Mouse (Mus musculus) heart, postnatal 36 days (tissue): ENCODE measurements at regions not wholly inside any gene's neighbourhood (a gene's known extent, or its start where the extent isn't known, plus 50 kb on each side); places are given as distances from the start of the nearest gene placed in this dataset.
A peak's percentile ranks its signal among the peaks of the same experiment; 100 is the strongest.
"Not testable (repeated sequence)": the region's sequence is repeated elsewhere in the genome, so short reads cannot be mapped to it uniquely, and the experiment has no call there.

Experiments
- DNase-seq, 2 experiments: peaks; one replicate each; pipeline ENCODE4 v3.0.0; 2021 to 2022
- intact Hi-C: fragments of 180-260 bp; cut with DNase I; formaldehyde crosslinking; loops from one replicate; pipeline ENCODE4 v1.15.1; 2025

DNA sequence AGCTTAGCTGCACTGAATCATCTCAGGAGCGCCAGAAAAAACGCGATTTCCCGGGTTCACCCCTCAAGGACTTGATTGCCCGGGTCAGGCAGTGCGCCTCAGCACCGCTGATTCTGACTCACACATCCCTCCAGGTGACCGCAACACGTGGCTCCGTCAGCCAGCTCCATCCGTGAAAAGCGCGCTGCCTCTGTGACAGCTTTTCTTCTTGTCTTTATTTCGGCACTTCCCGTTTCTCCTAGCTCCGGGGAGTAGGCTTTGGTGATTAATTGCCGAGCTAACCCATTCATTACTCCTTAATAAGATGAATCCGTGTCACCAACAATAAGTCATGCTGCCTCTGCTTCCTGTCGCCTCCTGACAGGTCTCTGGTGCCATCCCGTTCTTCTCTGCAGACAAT is 108.6 kb downstream of the Katnal1 start:
- DNase-seq = no peak
- intact Hi-C loops = no loop called here

DNA sequence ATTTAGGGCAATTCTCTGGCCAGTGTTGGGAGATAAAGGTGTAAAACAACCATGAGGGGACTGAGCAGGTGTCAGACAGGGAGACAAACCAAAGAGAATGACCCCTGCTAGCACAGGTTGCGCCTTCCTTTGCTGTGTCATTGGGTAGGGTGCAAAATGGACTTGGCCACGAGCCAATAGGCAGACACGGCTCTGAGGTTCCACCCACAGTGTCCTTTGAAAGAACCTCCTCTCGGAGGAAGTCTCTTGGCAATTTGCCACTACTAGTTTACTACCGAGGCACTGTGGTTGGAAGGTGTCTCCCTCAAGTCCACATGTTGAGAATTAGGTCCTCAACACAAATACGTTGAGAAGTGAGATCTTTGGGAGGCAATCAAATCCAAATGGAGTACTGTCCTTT is 109.7 kb downstream of the Katnal1 start:
- DNase-seq = peak in 1 of 2 experiments; percentile 11
- intact Hi-C loops = loop anchor here (5.0 to 10.0 kb wide), 2 partner anchors 453 to 705 kb away; partner anchors contain the start of gene Wdr95

DNA sequence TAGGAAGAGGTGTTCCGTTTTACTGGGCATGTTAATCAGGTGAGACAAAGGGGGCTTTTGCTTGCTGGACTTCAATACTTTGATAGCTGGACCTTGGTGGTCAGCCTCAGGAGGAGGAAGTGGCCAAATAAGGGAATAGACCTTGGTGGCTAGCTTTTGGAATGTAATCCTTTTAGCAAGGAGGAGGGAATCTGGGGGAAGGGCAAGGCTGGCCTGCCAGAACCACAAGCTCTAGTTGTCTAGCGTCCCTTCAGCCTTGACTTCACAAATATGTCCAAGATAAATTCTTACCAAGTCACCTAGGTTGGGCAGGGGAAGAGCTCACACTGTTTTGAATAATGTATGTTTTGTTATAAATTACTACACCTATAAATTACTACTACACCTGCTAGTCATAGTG is 110.4 kb downstream of the Katnal1 start:
- no peak for DNase-seq

GRCm38 (mm10) chr5:148812840-148813239 is 116.3 kb downstream of the Katnal1 start:
- intact Hi-C loops = loop anchor here (1.0 to 10.0 kb wide), 5 partner anchors 18 to 712 kb away; partner anchors contain the start of gene Wdr95
- no peak for DNase-seq

More for the DNA sequence above, 110.4 kb downstream of the Katnal1 start:
- intact Hi-C loops = loop anchor here (5.0 to 10.0 kb wide), 2 partner anchors 454 to 706 kb away; partner anchors contain the start of gene Wdr95

DNA sequence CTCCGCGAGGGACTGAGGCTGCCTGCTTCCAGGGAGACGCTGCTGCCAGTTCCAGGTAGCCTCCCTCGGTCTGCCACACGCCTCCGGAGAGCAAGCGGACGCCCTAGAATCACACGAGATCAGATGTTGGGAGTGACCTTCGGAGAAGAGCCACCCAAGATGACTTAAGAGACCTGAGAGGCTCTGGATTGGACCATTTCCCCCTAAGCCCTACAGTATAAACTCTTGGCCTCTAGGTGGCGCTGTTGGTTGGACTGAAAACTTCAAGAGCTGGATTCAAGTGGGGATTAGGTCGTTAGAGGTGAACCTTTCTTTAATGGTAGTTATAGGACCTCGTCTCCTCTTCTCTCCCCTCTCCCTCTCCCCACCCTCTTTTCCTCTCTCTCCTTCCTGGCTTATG is 117.1 kb downstream of the Katnal1 start:
- intact Hi-C loops = loop anchor here (1.0 to 10.0 kb wide), 5 partner anchors 19 to 713 kb away; partner anchors contain the start of gene Wdr95
- peak; percentile 70 to 76 for DNase-seq

DNA sequence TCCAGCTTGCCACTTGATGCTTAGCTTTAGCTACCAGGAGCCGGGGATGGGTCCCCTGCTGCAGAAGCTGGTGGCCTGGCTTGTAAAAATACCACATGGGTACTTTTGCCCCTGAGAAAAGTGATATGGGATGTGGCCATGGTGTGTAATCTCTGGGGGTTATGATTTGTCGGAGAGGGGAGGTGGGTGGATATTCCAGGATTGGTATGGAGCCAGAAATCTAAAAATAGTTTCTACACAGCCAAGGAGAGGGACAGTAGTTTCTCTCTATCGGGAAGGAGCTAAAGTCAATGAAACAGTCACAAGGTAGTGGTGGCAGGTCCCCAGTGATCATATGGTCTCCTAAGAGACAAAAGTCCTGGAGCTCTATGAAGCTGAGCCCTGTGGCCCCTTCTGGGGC is 119.6 kb downstream of the Katnal1 start:
- no peak for DNase-seq
- intact Hi-C loops = no loop called here

DNA sequence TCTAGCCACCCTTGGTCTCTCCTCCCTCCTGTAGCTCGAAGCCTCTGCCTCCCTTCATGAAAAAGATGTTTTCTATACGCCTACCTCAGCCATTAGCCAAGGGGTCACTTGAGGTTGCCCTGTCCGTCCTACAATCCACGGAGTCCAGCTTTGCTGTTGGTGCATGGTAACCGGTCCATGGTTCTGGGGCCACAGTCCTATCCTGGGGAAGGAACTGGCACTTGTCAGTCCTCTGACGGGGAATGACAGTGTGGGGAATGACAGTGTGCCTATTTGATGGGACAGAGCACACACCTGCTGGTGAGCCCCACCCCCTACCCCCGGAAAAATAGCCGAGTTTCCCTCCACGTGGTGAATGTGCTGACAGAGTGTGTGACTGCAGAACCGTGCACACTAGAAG is 120.1 kb downstream of the Katnal1 start:
- intact Hi-C loops = no loop called here
- DNase-seq = no peak

- DNase-seq = peak; percentile 47 to 52
- intact Hi-C loops = no loop called here
Observed at GRCm38 (mm10) chr5:148808426-148808825, 120.7 kb downstream of the Katnal1 start.

DNA sequence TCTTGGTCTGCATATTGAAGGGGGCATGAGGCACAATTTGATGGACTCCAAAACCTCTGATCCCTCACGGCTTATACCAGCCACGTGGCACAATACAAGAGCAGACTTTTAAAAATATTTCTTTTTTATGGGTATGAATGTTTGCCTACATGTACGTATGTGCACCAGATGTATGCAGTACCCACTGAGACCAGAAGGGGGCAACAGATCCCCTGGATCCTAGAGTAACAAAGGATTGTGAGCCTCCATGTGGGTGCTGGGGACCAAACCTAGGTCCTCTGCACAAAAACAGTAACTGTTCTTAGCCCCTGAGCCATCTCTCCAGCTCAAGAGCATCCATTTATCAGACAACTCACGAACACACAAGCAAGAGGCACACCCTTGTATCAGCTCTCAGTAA is 121.5 kb downstream of the Katnal1 start:
- no peak for DNase-seq
- intact Hi-C loops = no loop called here

- DNase-seq = no peak
- intact Hi-C loops = no loop called here
Observed at GRCm38 (mm10) chr5:148805030-148805429, 124.1 kb downstream of the Katnal1 start.

DNA sequence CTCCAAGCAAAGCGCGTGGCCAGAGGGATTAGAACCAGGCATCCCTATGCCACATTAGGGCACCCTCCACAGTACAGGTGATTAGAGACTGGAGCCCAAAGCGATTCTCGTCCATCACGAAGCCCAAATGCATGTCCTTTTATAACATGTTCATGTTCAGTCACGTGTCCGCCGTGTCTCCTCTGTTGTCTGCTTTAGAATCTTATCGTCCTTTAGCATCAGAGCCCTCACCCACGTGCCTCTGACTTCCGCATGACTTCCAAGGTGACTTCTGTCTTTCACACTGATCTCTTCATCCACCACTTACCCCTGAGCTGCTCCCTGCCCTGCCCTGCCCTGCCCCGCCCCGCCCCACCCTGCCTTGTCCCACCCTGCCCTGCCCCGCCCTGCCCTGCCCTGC is 125.3 kb downstream of the Katnal1 start:
- DNase-seq = no peak
- intact Hi-C loops = no loop called here

- intact Hi-C loops = no loop called here
- DNase-seq = no peak
Observed at GRCm38 (mm10) chr5:148802720-148803119, 126.4 kb downstream of the Katnal1 start.

- intact Hi-C loops = no loop called here
- DNase-seq = no peak
Observed at GRCm38 (mm10) chr5:148798541-148798940, 130.6 kb downstream of the Katnal1 start.

- no peak for DNase-seq
- intact Hi-C loops = no loop called here
Observed at GRCm38 (mm10) chr5:148796072-148796471, 133.0 kb downstream of the Katnal1 start.

DNA sequence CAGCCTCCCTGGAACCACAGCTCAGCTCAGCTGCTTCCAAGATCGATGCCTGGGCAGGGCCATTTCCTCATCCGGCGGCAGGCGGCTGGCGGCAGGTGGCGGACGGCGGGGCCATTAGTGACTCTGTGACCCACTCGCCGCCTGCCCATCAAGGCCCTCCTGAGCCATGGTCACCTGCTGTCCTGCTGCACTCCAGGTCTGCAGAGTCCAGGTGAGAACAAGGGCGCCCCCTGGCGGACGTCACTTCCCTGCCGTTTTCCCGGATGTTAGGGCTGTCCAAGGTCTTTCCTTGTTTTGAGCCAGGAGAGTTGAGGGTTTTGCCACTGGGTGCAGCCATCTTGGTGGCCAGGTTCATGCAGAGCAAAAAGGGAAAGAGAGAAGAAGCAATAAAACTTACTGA is 134.7 kb downstream of the Katnal1 start:
- peak; percentile 62 to 76 for DNase-seq
- intact Hi-C loops = no loop called here

GRCm38 (mm10) chr5:148792736-148793440 is 136.2 kb downstream of the Katnal1 start:
- intact Hi-C loops = loop anchor here (1.0 to 2.0 kb wide), 5 partner anchors 92 to 468 kb away; no protein-coding TSS in a partner anchor
- peak; percentile 83 to 93 for DNase-seq

DNA sequence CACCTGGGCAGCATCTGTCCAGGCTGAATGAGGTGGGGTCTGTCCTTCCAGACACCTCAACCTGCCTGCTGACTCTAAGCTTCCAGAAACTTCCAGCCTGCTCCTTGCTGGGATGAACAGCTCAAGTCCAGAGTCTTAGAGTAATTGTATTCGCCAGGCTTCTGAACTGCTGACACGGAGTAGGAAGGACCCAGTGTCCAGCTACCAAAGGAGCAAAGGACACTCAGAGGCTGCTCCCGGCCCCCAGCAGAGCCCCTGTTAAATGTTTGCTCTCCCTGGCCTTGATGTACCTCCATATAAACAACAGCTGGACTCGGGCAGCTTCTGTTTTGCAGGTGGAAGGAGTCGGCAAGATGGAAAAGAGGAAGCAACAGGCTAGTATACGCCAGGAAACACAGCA is 137.5 kb downstream of the Katnal1 start:
- no peak for DNase-seq
- intact Hi-C loops = loop anchor here (2.0 kb wide), 3 partner anchors 91 to 467 kb away; no protein-coding TSS in a partner anchor

DNA sequence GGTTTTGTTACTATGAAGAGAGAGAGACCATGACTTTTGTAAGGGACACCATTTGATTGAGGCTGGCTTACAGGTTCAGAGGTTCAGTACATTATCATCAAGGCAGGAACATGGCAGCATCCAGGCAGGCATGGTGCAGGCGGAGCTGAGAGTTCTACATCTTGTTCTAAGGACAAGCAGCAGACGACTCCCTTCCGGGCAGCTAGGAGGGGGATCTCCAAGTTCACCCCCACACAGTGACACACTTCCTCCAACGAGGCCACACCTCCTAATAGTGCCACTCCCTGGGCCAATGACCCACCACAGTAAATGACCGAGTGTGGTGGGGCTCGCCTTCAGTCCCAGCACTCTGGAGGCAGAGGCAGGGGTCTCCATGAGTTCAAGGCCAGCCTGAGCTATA is 138.8 kb downstream of the Katnal1 start:
- intact Hi-C loops, DNase-seq: not testable (repeated sequence)

DNA sequence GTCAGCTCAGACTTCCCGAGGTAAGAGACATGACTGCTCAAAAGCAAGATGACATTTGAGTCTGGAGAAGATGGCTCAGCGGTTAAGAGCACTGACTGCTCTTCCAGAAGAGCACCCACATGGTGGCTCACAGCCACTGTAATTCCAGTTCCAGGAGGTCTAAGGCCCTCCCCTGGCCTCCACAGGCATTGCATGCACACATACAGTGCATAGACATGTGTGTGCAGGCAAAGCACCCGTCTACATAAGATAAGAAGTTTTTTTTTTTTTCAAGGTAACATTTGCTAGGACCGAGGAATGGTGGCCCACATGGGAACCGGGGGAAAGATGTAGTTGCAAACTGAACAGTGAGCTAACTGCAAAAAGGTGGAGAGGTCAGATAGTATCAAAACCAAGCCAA is 139.3 kb downstream of the Katnal1 start:
- intact Hi-C loops = no loop called here
- no peak for DNase-seq

DNA sequence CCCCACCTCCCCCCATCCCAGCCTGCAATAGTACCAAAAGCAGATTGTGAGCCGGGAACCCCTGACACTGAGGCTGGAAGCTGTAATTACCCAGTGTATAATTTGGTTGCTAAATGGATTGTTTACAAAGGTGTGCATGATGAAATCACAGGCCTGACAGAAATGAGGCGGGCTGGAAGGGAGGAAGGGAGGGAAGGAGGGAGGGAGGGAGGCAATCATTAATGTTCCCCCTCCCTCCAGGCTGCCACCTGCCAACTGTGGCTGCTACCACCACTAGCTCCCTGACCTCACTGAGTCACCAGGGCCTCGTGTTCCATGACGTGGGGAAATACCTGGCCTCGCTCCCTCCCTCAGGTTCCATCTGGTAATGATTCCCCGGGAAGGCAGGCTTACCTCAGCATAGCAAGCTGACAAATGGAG is 140.0 kb downstream of the Katnal1 start:
- intact Hi-C loops = no loop called here
- no peak for DNase-seq

GRCm38 (mm10) chr5:148788690-148789089 is 140.4 kb downstream of the Katnal1 start:
- DNase-seq = no peak
- intact Hi-C loops = no loop called here

DNA sequence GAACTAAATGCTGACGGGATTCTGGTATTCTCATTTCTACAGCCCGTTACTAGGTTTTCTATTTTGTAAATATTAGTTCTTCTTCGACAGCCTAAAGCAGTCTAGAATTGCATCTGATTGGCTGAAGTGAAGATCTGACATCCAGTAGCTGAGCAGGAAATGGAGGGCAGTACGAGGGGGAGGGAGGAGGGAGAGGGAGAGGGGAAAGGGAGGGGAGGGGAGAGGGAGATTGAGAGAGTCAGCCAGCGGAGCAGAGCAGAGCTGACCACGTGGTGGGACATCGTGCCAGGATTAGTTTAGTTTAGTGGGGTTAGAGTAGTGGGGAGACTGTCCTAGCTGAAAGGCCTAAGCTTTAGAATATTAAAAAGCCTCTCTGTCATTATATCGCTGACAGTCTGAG is 141.8 kb downstream of the Katnal1 start:
- DNase-seq = no peak
- intact Hi-C loops = no loop called here
